Mouse (Mus musculus) G1E-ER4 (cell line): ENCODE data around the gene Gabarapl1. TPM values are rescaled to one million over a fixed set of nuclear protein-coding genes. Genes with fewer than 3 reads are reported as not detected.

Experiments
- GATA1 ChIP-seq: IDR thresholded peaks from one replicate; pipeline ENCODE4 v1.8.0; 2012; ENCODE audit warnings: low read length, inconsistent platforms
- polyA plus RNA-seq: library from polyadenylated mRNA; stranded (reverse); fragments of >175 nt; gene quantifications from 2 replicates; pipeline ENCODE4 v1.2.3, GENCODE M21; 2012

Gene Gabarapl1
- polyA plus RNA-seq = 71.2 and 107 TPM in 2 replicates

DNA sequence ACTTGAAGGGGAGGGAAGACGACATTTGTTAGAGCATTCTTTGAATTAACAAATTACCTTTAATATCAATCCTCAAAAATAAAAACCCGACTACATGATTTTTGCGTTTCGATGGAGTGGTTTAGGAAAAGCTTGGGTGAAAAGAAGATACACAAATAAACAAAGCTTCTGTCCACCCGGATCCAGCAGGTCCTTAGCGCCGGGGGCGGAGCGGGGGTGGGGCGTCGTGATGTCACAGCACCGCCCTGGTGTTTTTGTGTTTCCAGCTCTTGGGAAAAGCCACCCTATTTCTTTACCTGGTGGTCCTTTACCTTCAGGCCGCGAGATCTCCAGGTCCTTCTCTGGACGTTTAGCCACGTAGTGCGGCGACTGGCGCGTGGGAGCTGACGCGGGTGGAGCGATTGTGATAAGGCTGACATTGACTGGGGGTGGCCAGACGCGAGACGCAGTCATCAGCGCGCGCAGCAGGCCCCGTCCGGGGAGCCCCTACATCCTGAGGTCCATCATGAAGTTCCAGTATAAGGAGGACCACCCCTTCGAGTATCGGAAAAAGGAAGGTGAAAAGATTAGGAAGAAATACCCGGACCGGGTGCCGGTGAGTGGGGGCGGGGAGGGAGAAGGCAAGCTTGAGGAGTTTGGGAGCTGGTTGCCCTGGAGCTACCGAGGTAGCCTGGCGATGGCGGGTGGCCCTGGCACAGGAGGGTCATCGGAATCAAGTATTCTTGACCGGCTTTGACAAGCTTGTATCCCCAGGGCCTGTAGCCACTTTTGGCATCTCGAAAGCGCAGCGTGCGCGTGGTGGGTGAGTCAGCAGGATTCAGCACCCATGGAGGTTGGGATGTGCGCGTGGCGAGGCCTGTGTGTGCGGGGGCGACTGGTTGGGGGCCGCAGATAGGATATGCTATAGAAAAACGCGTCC is at the start of gene Gabarapl1:
Gabarapl1 (plus strand) TSS at position 219 of the 919 bp plus-strand sequence.
- TF ChIP-seq GATA1 = no peak

GRCm38 (mm10) chr6:129494924-129495323 is 38.0 kb upstream of the Gabarapl1 start:
- no peak for TF ChIP-seq GATA1

GRCm38 (mm10) chr6:129497345-129498218 is 35.4 kb upstream of the Gabarapl1 start:
- no peak for TF ChIP-seq GATA1

DNA sequence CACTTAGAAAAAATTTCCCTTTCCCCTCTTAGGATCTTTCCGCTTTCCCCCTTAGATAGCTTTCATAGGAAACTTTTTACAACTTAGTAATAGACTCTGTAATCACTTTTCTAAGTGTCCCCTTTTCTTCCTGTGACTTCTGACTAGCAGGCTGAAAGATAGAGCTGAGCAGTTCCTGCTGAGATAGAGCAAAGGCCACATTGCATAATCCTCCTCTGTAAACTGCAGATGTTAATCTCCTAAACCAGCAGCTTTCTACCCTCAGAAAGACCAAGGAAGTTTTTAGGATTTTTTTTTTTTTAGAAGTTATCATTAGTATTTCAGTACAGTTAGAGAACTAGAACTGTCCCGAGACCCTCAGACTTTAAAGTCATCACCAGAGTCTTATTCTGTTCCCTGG is 29.5 kb upstream of the Gabarapl1 start:
- no peak for TF ChIP-seq GATA1

DNA sequence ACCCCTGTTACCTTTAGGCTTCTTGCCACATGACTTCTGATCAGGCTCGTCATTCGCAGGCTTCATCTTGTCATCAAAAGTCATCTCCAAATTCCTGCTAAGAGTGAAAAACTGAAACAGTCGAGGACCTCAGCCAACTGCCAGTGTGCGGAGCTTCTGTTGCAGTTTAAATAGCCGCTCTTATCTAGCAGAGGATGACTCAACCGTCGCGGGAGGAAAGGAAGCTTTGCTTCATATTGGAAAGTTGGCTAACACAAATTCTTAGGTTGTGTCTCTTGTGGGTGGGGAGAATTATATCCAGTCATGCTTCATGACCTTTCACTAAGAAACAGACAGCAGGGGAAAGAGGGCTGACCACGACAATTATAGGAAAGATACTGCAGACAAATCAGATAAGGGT is 25.9 kb upstream of the Gabarapl1 start, which contains the start of gene Olr1:
Olr1 (minus strand) TSS at position 142 of the 400 bp plus-strand sequence.
- no peak for TF ChIP-seq GATA1

GRCm38 (mm10) chr6:129510120-129510911 is 22.6 kb upstream of the Gabarapl1 start:
- no peak for TF ChIP-seq GATA1

DNA sequence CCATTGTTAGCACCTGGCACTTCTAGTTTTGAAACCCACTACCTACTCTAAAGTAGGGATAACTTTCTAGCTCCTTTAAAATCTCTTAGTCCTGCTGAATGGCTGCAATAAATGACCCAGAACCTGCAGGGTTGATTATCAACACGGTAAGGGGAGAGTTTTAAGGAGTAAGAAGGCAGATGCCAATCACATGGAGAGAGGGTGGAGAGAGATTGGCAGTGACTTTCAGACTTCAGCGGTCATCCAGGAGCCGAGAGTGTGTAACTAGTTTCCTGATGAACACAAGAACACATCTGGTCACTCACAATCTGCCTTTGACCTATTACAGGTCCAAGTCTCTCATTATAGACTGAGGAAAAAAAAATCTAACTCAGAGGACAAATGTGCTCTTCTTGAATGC is 20.6 kb upstream of the Gabarapl1 start, which contains the start of gene Tmem52b:
Tmem52b (plus strand) TSS at position 189 of the 400 bp plus-strand sequence.
- no peak for TF ChIP-seq GATA1

DNA sequence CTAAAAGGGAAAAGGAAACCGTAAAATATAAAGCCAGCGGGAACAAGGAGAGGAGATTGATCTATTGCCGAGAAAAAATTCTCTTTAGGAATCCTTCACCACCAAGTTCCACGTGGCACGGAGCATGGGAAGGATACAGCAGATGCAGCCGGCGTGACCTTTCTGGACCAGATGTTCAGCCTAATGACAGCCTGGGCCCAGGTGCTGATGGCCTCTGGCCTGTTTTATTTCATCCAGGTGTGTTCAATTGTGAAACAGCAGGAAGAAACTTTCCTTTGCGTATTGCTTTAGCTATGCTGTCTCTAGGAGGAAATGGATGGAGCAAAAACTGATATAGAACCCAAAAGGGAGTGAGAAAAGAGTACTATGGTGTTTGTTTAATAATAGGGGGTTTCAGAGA is 20.1 kb upstream of the Gabarapl1 start:
- TF ChIP-seq GATA1 = no peak

- TF ChIP-seq GATA1 = no peak
Measured at GRCm38 (mm10) chr6:129513409-129513808, 19.6 kb upstream of the Gabarapl1 start.

- no peak for TF ChIP-seq GATA1
Measured at GRCm38 (mm10) chr6:129514376-129514775, 18.6 kb upstream of the Gabarapl1 start.

DNA sequence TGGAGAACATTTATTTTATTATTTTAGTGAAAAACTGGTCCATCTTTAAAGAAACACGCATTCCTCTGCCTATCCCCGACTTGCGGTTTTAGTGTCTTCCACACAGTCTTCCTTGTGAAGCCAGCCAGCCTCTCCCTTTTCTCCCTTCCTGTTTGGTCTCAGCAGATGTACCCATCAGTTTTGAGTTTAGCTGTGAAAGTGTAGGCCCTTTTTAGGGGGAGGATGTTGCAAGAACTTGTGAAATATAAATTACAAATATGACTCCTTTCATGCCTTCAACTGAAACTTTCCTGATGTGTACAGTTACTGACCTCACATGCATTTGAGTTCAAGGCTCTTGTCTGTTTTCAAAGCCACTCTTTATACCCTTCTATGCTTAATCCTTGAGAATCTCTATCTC is 17.9 kb upstream of the Gabarapl1 start:
- no peak for TF ChIP-seq GATA1

DNA sequence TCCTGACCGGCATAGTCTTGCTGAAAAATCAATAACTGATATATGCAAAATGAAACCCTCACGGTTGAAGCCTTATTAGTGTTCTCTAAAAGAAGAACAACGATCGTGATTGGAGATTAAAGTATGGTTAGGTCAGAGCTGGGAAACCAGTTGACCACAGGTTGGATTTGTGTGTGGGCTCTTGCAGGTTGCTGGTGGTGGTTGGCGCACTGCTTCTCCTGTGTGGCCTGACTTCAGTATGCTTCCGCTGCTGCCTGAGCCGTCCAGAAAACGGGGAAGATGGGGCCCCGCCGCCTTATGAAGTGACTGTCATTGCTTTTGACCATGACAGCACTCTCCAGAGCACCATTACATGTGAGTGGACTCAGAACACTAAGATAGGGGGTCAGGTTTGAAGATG is 16.6 kb upstream of the Gabarapl1 start:
- TF ChIP-seq GATA1 = no peak

DNA sequence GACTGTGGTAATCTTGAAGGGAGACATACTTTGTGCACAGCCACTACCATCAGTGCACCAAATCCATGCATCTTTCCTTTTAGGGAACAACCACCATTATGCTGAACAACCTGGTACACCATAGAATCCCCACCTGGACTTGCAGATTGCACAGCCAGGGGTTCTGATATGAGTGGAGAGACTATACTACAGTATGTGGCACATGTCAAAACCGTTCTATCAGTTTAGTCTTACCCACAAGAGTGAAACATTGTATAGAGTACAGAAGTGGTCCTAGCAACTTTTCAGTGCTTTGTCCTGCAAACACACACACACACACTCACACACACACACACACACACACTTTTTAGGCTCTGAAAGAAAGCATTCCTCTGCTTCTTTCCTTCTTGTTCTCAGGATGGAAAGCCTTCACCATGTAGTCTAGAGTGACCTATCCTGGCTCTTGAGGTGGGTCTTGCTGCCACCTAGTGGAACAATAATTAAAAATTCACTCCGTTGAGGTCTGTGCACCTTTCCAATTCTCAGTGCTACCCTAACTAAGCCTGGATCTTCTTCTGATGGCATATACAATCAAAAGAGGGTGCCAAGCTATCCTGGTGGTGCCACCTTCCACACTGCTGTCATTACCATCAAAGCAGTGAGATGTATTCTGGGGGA is 15.1 kb upstream of the Gabarapl1 start:
- TF ChIP-seq GATA1 = no peak

GRCm38 (mm10) chr6:129526069-129526468 is 6.9 kb upstream of the Gabarapl1 start:
- no peak for TF ChIP-seq GATA1

DNA sequence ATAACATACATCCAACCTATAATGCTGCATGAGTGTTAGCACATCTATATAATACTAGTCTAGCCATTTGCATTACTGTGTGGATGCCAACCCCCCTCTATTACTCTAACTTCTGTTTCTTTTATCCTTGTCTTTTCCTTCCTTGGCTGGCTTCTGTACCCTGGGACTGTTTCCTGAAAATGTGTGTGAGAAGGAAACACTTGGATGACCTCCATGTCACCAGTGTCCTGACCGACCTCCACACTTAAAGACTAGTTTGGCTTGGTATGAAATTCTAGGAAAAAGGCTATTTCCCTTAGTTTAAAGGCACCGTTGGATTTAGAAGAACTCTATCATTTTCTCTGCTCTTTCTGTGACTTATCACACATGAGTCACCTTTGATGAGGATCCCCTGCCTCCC is 5.5 kb upstream of the Gabarapl1 start:
- no peak for TF ChIP-seq GATA1
